Mouse (Mus musculus): Measurements from ENCODE around the gene Pgpep1l. TPM values are rescaled to one million over a fixed set of nuclear protein-coding genes. Genes with fewer than 3 reads are reported as not detected.
"Not testable (repeated sequence)": the region's sequence is repeated elsewhere in the genome, so short reads cannot be mapped to it uniquely, and the experiment has no call there.

Gene Pgpep1l
- polyA plus RNA-seq, 1 experiment from 2014 or later: not detected

DNA sequence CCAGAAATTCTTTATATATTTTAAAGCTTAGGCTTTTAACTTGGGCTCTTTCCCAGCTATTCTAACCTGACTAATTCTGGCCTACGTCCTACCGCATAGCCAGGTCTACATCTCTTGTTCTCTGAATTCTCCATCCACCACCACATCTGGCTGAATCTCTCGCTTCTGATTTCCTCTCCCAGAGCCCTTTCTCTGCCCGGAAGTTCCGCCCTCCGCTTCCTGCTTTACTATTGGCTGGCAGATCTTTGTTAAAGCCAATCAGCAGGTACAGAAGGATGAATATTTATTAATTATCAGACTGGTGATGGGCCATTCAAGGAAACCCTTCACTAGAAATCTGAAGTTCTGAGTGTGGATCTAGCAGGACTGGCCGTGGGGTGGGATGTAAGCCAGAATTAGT, 37.1 kb upstream of the Pgpep1l start:
- Histone ChIP-seq H3K27me3 (ENCODE audit: control insufficient read depth, insufficient read depth, low read length) (no peaks in the 10 kb centered on the region), H3K4me3 (replicated peaks; ENCODE audit: low read depth, low read length) (no peak overlapping the region), H3K27ac (replicated peaks; ENCODE audit: low read depth, low read length) (no peak overlapping the region), H3K4me1 (ENCODE audit: control insufficient read depth, insufficient read depth, low read length) (no peaks in the 10 kb centered on the region), H3K9me3 (ENCODE audit: control insufficient read depth, low read length) (no peaks in the 10 kb centered on the region), H3K9ac (replicated peaks; ENCODE audit: low read length) (no peak overlapping the region), H3K4me2 (ENCODE audit: low read length) (no peak overlapping the region), H3K36me3 (ENCODE audit: control insufficient read depth, insufficient read depth, low read length) (no peaks in the 10 kb centered on the region)
- 83% methylated on average over 7 of the region's 7 CpGs for WGBS
- no peak for ATAC-seq (ENCODE audit: low FRiP score, low TSS enrichment)
- DNase-seq: peak; percentile 30

DNA sequence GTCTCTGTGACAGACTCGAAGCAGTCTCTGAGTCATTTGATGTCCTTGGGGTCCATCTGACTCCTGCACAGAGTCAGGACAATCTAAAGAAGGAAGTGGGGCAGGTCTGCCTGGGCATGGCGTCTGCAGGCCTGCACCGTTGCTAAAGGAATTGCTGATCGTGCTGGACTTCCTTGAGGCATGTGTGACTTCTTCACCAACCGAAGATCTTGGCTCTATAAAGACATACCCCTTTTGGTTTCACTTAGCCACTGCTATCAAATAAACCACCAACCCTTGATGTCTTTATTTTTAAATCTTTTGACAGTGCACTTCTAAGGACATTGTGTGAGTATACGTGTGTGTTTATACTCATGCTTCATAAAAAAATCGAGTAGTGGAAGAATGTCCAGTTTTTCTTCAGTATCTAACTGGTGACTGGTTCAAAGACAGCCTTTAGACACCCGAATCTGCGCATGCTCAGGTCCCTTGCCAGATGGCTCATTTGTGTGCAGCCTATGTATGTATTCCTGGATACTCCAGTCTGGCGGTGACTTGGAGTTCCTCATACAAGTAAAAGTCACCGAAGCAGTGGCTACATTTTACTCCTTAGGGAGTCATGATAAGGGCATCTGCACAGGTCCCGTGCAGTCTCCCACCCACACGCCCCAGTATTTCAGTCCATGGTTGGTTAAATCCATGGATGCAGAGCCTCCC, 34.5 kb upstream of the Pgpep1l start:
- no peak for ATAC-seq (ENCODE audit: low FRiP score, low TSS enrichment)
- Histone ChIP-seq H3K9ac (replicated peaks; ENCODE audit: low read length) (no peak overlapping the region), H3K36me3 (ENCODE audit: control insufficient read depth, insufficient read depth, low read length) (no peaks in the 10 kb centered on the region), H3K4me2 (ENCODE audit: low read length) (no peak overlapping the region), H3K4me3 (replicated peaks; ENCODE audit: low read depth, low read length) (no peak overlapping the region), H3K27me3 (ENCODE audit: control insufficient read depth, insufficient read depth, low read length) (no peaks in the 10 kb centered on the region), H3K27ac (replicated peaks; ENCODE audit: low read depth, low read length) (no peak overlapping the region), H3K4me1 (ENCODE audit: control insufficient read depth, insufficient read depth, low read length) (no peaks in the 10 kb centered on the region), H3K9me3 (ENCODE audit: control insufficient read depth, low read length) (no peaks in the 10 kb centered on the region)
- 85% methylated on average over 13 of the region's 13 CpGs for WGBS
- no peak for DNase-seq

DNA sequence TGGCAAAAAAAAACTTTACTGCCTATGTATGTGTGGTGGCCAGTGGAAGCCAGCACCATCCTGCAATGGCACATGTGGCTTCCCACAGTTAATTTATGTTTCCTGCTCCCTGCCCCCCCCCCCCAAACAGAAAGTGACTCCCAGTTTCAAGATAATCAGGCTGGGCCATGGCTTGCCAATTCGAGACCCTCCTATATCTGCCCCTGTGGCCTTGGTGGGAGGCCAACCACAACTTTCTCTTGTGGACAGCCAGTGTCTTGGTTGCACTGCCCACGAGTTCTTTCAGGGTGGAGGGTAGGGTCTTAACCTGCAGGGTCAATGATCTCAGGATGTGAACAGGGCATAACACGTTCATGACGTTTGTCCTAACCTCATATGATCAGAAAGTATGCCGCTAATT, 32.5 kb upstream of the Pgpep1l start:
- Histone ChIP-seq H3K4me1 (ENCODE audit: control insufficient read depth, insufficient read depth, low read length) (no peaks in the 10 kb centered on the region), H3K27ac (replicated peaks; ENCODE audit: low read depth, low read length) (no peak overlapping the region), H3K4me2 (ENCODE audit: low read length) (no peak overlapping the region), H3K27me3 (ENCODE audit: control insufficient read depth, insufficient read depth, low read length) (no peaks in the 10 kb centered on the region), H3K36me3 (ENCODE audit: control insufficient read depth, insufficient read depth, low read length) (no peaks in the 10 kb centered on the region), H3K9ac (replicated peaks; ENCODE audit: low read length) (no peak overlapping the region), H3K9me3 (ENCODE audit: control insufficient read depth, low read length) (no peaks in the 10 kb centered on the region), H3K4me3 (replicated peaks; ENCODE audit: low read depth, low read length) (no peak overlapping the region)
- WGBS: 91% methylated on average over 5 of the region's 5 CpGs
- DNase-seq (no peak), ATAC-seq (ENCODE audit: low FRiP score, low TSS enrichment) (no peak)

GRCm38 (mm10) chr7:68293997-68294789, 30.2 kb upstream of the Pgpep1l start:
- H3K4me1 ChIP-seq (ENCODE audit: control insufficient read depth, insufficient read depth, low read length): no peaks in the 10 kb centered on the region
- no peak overlapping the region for H3K4me3 ChIP-seq (replicated peaks; ENCODE audit: low read depth, low read length)
- H3K9me3 ChIP-seq (ENCODE audit: control insufficient read depth, low read length): no peaks in the 10 kb centered on the region
- no peak overlapping the region for H3K27ac ChIP-seq (replicated peaks; ENCODE audit: low read depth, low read length)
- ATAC-seq (ENCODE audit: low FRiP score, low TSS enrichment) (no peak), DNase-seq (no peak)
- no peak overlapping the region for H3K9ac ChIP-seq (replicated peaks; ENCODE audit: low read length)
- no peaks in the 10 kb centered on the region for H3K36me3 ChIP-seq (ENCODE audit: control insufficient read depth, insufficient read depth, low read length)
- H3K4me2 ChIP-seq (ENCODE audit: low read length): no peak overlapping the region
- no peaks in the 10 kb centered on the region for H3K27me3 ChIP-seq (ENCODE audit: control insufficient read depth, insufficient read depth, low read length)
- 73% methylated on average over 16 of the region's 16 CpGs for WGBS

DNA sequence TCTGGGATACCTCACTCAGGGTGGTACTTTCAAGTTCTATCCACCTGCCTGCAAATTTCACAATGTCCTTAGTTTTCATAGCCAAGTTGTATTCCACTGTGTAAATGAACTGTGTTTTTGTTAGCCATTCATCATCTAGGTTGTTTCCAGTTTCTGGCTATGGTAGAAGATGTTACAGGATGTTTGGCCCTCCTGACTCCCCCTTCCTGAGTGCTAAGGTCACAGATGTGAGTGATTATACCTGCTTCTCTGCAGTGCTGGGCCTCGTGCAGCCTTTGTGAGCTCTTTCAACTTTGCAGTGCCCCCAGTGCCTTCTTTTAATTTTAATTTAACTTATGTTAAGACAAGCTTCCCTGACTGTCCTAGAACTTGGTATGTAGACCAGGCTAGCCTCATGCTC, 27.6 kb upstream of the Pgpep1l start:
- no peaks in the 10 kb centered on the region for H3K9me3 ChIP-seq (ENCODE audit: control insufficient read depth, low read length)
- no peak overlapping the region for H3K9ac ChIP-seq (replicated peaks; ENCODE audit: low read length)
- no peak overlapping the region for H3K27ac ChIP-seq (replicated peaks; ENCODE audit: low read depth, low read length)
- H3K4me1 ChIP-seq (ENCODE audit: control insufficient read depth, insufficient read depth, low read length): no peaks in the 10 kb centered on the region
- H3K36me3 ChIP-seq (ENCODE audit: control insufficient read depth, insufficient read depth, low read length): no peaks in the 10 kb centered on the region
- H3K4me2 ChIP-seq (ENCODE audit: low read length): no peak overlapping the region
- no peak overlapping the region for H3K4me3 ChIP-seq (replicated peaks; ENCODE audit: low read depth, low read length)
- DNase-seq: no peak
- ATAC-seq (ENCODE audit: low FRiP score, low TSS enrichment): no peak
- WGBS: 68% methylated on average over 1 of the region's 1 CpGs
- no peaks in the 10 kb centered on the region for H3K27me3 ChIP-seq (ENCODE audit: control insufficient read depth, insufficient read depth, low read length)

- 90% methylated on average over 8 of the region's 8 CpGs for WGBS
- ATAC-seq (ENCODE audit: low FRiP score, low TSS enrichment): no peak
These were observed 25.0 kb upstream of the Pgpep1l start for GRCm38 (mm10) chr7:68289081-68289480.

DNA sequence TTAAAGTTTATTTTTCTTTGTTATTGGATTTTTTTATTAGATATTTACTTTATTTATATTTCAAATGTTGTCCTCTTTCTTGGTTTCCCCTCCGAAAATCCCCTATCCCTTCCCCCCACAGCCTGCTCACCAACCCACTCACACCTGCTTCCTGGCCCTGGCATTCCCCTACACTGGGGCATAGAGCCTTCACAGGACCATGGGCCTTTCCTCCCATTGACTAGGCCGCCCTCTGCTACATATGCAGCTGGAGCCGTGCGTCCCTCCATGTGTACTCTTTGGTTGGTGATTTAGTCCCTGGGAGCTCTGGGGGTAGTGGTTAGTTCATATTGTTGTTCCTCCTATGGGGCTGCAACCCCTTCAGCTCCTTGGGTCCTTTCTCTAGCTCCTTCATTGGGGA, 24.0 kb upstream of the Pgpep1l start:
- H3K36me3 ChIP-seq (ENCODE audit: control insufficient read depth, insufficient read depth, low read length); H3K9me3 ChIP-seq (ENCODE audit: control insufficient read depth, low read length); ATAC-seq (ENCODE audit: low FRiP score, low TSS enrichment); H3K9ac ChIP-seq (replicated peaks; ENCODE audit: low read length); H3K4me1 ChIP-seq (ENCODE audit: control insufficient read depth, insufficient read depth, low read length); H3K4me3 ChIP-seq (replicated peaks; ENCODE audit: low read depth, low read length); H3K27me3 ChIP-seq (ENCODE audit: control insufficient read depth, insufficient read depth, low read length); DNase-seq; H3K27ac ChIP-seq (replicated peaks; ENCODE audit: low read depth, low read length); H3K4me2 ChIP-seq (ENCODE audit: low read length): not testable (repeated sequence)
- 93% methylated on average over 4 of the region's 4 CpGs for WGBS

More at GRCm38 (mm10) chr7:68289081-68289480, 25.0 kb upstream of the Pgpep1l start:
- Histone ChIP-seq H3K4me1 (ENCODE audit: control insufficient read depth, insufficient read depth, low read length) (no peaks in the 10 kb centered on the region), H3K9me3 (ENCODE audit: control insufficient read depth, low read length) (no peaks in the 10 kb centered on the region), H3K27ac (replicated peaks; ENCODE audit: low read depth, low read length) (no peak overlapping the region), H3K9ac (replicated peaks; ENCODE audit: low read length) (no peak overlapping the region), H3K27me3 (ENCODE audit: control insufficient read depth, insufficient read depth, low read length) (no peaks in the 10 kb centered on the region), H3K4me3 (replicated peaks; ENCODE audit: low read depth, low read length) (no peak overlapping the region), H3K4me2 (ENCODE audit: low read length) (no peak overlapping the region), H3K36me3 (ENCODE audit: control insufficient read depth, insufficient read depth, low read length) (no peaks in the 10 kb centered on the region)
- DNase-seq: no peak

GRCm38 (mm10) chr7:68287582-68287981, 23.5 kb upstream of the Pgpep1l start:
- ATAC-seq (ENCODE audit: low FRiP score, low TSS enrichment) (no peak), DNase-seq (no peak)
- Histone ChIP-seq H3K4me1 (ENCODE audit: control insufficient read depth, insufficient read depth, low read length) (no peaks in the 10 kb centered on the region), H3K27ac (replicated peaks; ENCODE audit: low read depth, low read length) (no peak overlapping the region), H3K4me2 (ENCODE audit: low read length) (no peak overlapping the region), H3K27me3 (ENCODE audit: control insufficient read depth, insufficient read depth, low read length) (no peaks in the 10 kb centered on the region), H3K9me3 (ENCODE audit: control insufficient read depth, low read length) (no peaks in the 10 kb centered on the region), H3K9ac (replicated peaks; ENCODE audit: low read length) (no peak overlapping the region), H3K4me3 (replicated peaks; ENCODE audit: low read depth, low read length) (no peak overlapping the region), H3K36me3 (ENCODE audit: control insufficient read depth, insufficient read depth, low read length) (no peaks in the 10 kb centered on the region)
- 84% methylated on average over 2 of the region's 2 CpGs for WGBS

All from midbrain, embryonic 14.5 days (tissue).